Mouse (Mus musculus) liver, adult 2 months (tissue): Measurements from ENCODE around the gene Frmpd3. TPM values are rescaled to one million over a fixed set of nuclear protein-coding genes. Genes with fewer than 3 reads are reported as not detected.
A peak's percentile ranks its signal among the peaks of the same experiment; 100 is the strongest.

Source experiments
- DNase-seq: peaks from one replicate; pipeline ENCODE4 v3.0.0-alpha.2; 2011; ENCODE audit warnings: low read depth, low spot score; ENCODE audit errors: extremely low read depth
- H3K27ac ChIP-seq: fragments of 200-500 bp; replicated peaks from 2 replicates; pipeline ENCODE4 v1.5.1; 2012; ENCODE audit warnings: low read depth, mild to moderate bottlenecking, control low read depth, inconsistent platforms, low read length; ENCODE audit not compliant: insufficient read depth
- H3K27me3 ChIP-seq: fragments of 200-500 bp; 2 replicates; pipeline ENCODE4 v1.6.1; 2012; ENCODE audit warnings: mild to moderate bottlenecking, moderate library complexity, low read length, inconsistent platforms; ENCODE audit not compliant: control insufficient read depth, insufficient read depth
- H3K36me3 ChIP-seq: fragments of 200-500 bp; 2 replicates; pipeline ENCODE4 v1.6.1; 2012; ENCODE audit warnings: low read length, inconsistent platforms; ENCODE audit not compliant: control insufficient read depth, insufficient read depth
- H3K4me1 ChIP-seq: fragments of 200-500 bp; 2 replicates; pipeline ENCODE4 v1.6.1; 2011; ENCODE audit warnings: low read length; ENCODE audit not compliant: control insufficient read depth, insufficient read depth
- H3K4me3 ChIP-seq: fragments of 200-500 bp; 2 replicates; pipeline ENCODE4 v1.5.1; 2011; ENCODE audit warnings: low read depth, mild to moderate bottlenecking, control low read depth, low read length, moderate library complexity; ENCODE audit not compliant: insufficient read depth
- H3K79me2 ChIP-seq: fragments of 200-500 bp; 2 replicates; pipeline ENCODE4 v1.6.1; 2012; ENCODE audit warnings: inconsistent platforms, mild to moderate bottlenecking, low read length, moderate library complexity; ENCODE audit not compliant: control insufficient read depth, insufficient read depth
- H3K9ac ChIP-seq: fragments of 200-500 bp; 2 replicates; pipeline ENCODE4 v1.6.1; 2012; ENCODE audit warnings: low read depth, mild to moderate bottlenecking, control low read depth, inconsistent platforms, low read length
- CTCF ChIP-seq: fragments of 200-500 bp; IDR thresholded peaks from 2 replicates; pipeline ENCODE4 v1.5.1; 2011; ENCODE audit warnings: low read depth, low read length, control low read depth
- POLR2A ChIP-seq: fragments of 200-500 bp; IDR thresholded peaks from 2 replicates; pipeline ENCODE4 v1.6.1; 2011; ENCODE audit warnings: low read length, control low read depth; ENCODE audit not compliant: insufficient read depth; ENCODE audit errors: extremely low read depth
- WGBS: fragments of 180-500 bp; shearing (Covaris S2); methylation state at CpG from one replicate; pipeline ENCODE4 v1.1.7; 2018; 5-methylcytosine and 5-hydroxymethylcytosine counted together
- polyA plus RNA-seq: library from polyadenylated mRNA; depleted of rRNA; stranded (reverse); fragments of >200 nt; gene quantifications from 2 replicates; pipeline ENCODE4 v1.2.3, GENCODE M21; 2012
- total RNA-seq: library from RNA; depleted of rRNA; stranded (reverse); fragments of >200 nt; gene quantifications from 2 replicates; pipeline ENCODE4 v1.2.3, GENCODE M21; 2014

Frmpd3 gene
- total and polyA plus RNA-seq, 2 experiments = not detected

DNA sequence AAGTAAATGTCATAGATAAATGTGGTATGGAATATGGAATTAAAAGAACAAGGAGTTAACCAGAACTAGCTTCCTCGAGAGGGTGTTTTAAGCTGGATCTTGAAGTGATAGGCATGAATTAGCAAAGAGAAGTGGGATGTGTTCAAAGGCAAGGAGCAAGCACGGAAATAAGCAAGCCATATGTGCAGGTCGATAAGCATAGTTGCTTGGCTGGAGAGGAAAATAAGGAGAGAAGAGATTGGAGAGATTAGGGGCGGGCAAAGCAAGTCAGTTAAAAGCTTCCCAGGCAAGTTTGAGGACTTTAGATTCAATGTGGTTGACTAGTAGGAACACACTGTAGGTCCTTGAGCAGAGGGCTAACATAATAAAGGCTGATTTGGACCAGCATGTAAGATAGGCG is 65.5 kb downstream of the Frmpd3 start:
- no peak for DNase-seq
- 88% methylated on average over 5 of the region's 5 CpGs for WGBS

DNA sequence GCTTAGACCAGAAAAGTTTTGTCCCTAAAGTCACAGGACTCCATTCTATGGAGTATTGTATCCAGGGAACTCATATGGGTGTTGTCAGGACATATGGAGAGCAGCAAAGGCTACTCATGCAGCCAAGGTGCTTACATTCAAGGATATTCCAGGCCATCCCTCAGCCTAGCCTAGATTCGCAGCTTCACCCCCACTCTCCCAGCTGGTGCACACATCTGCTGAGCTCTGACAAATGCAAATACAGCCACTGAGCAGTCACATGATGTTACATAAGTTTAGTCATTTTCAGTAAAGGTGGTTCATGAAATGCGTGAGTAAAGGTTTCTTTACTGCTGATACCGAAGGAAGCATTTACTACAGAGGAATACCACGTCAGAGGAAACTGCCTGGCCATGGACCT is 76.4 kb downstream of the Frmpd3 start:
- Histone ChIP-seq H3K4me3 (no peak overlapping the region), H3K27me3 (no peaks in the 10 kb centered on the region), H3K79me2 (no peaks in the 10 kb centered on the region), H3K36me3 (no peaks in the 10 kb centered on the region), H3K9ac (no peak overlapping the region), H3K4me1 (no peaks in the 10 kb centered on the region), H3K27ac (no peak overlapping the region)
- 81% methylated on average over 4 of the region's 4 CpGs for WGBS
- DNase-seq = no peak
- TF ChIP-seq POLR2A = no peak
- TF ChIP-seq CTCF = no peak

More for the DNA sequence above, 65.5 kb downstream of the Frmpd3 start:
- TF ChIP-seq CTCF (no peak), POLR2A (no peak)
- no peak overlapping the region for H3K27ac ChIP-seq
- H3K4me1 ChIP-seq = peaks cover 2% of the 10 kb centered on the region; the same call in 1 of the 2 replicates
- no peaks in the 10 kb centered on the region for H3K27me3 ChIP-seq
- H3K79me2 ChIP-seq = no peaks in the 10 kb centered on the region
- H3K9ac ChIP-seq = no peak overlapping the region
- H3K36me3 ChIP-seq = no peaks in the 10 kb centered on the region
- H3K4me3 ChIP-seq = no peak overlapping the region

DNA sequence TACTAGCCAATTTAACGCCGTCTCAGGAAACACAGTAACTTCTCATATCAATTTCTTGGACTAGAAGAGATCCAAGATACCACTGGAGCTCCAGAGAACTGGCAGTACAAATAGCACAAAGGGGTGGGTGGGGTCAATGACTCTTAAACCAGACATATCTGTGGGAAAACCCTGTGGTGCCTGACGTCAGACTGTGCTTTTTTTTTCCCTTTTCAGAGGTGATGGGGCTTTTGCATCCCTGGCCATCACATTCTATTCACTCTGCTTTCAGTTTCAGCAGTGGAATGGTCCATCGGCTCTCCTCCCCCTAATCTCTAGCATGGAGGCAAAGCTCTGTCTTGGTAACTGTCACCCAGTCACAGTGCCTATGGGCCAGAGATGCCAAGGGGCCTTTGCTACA is 85.1 kb downstream of the Frmpd3 start:
- 67% methylated on average over 4 of the region's 4 CpGs for WGBS
- TF ChIP-seq CTCF = no peak
- no peak for TF ChIP-seq POLR2A

DNA sequence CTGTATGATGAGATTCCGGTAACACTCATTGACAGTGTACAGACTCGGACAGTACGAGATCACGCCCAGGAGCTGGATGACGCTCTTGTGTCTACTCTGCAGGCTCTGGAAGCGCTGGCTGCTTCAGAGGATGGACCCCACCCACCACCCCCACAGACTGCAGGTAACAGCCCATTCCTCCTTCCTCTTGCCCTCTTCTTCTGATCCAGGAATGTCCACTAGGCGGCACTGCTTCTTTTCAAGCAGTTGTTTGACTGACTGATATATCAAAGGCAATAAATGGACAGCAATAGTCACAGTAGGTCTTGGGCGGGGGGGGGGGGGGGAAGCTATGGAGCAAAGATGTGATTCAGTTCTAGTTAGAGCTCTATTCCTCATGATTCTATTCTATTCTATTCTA is 86.2 kb downstream of the Frmpd3 start:
- Histone ChIP-seq H3K27me3 (no peaks in the 10 kb centered on the region), H3K36me3 (no peaks in the 10 kb centered on the region), H3K79me2 (no peaks in the 10 kb centered on the region), H3K4me3 (no peak overlapping the region), H3K9ac (no peak overlapping the region), H3K27ac (no peak overlapping the region), H3K4me1 (no peaks in the 10 kb centered on the region; the same call in 1 of the 2 replicates)
- peak; percentile 21 for DNase-seq
- TF ChIP-seq CTCF (peak; percentile 31), POLR2A (no peak)
- WGBS = 81% methylated on average over 6 of the region's 8 CpGs

More for the DNA sequence above, 85.1 kb downstream of the Frmpd3 start:
- Histone ChIP-seq H3K36me3 (no peaks in the 10 kb centered on the region), H3K4me3 (no peak overlapping the region), H3K79me2 (no peaks in the 10 kb centered on the region), H3K9ac (no peak overlapping the region), H3K4me1 (no peaks in the 10 kb centered on the region; the same call in 1 of the 2 replicates), H3K27ac (no peak overlapping the region), H3K27me3 (no peaks in the 10 kb centered on the region)
- no peak for DNase-seq

DNA sequence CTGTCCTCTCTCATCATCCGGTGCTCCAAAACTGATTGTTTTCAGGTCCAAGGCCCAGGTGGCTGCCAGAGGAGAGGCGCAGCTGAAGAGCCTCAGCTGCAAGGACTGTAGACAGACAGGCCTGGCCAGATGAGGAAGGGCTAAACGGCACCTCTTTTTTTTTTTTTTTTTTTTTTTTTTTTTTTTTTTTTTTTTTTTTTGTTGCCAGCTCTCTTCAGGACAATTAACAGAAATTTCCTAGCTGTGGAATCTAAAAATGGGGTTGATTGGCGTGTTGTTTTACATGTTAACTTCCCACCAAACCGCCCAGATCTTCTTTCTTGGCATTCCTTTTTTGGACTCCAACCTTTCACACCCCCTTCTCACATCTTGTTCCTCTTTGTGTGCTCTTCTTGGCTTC is 87.9 kb downstream of the Frmpd3 start:
- Histone ChIP-seq H3K4me1 (no peaks in the 10 kb centered on the region; the same call in 1 of the 2 replicates), H3K27me3 (no peaks in the 10 kb centered on the region), H3K79me2 (no peaks in the 10 kb centered on the region), H3K4me3 (no peak overlapping the region), H3K36me3 (no peaks in the 10 kb centered on the region), H3K9ac (no peak overlapping the region), H3K27ac (no peak overlapping the region)
- 43% methylated on average over 5 of the region's 5 CpGs for WGBS
- TF ChIP-seq POLR2A (no peak), CTCF (no peak)
- no peak for DNase-seq

DNA sequence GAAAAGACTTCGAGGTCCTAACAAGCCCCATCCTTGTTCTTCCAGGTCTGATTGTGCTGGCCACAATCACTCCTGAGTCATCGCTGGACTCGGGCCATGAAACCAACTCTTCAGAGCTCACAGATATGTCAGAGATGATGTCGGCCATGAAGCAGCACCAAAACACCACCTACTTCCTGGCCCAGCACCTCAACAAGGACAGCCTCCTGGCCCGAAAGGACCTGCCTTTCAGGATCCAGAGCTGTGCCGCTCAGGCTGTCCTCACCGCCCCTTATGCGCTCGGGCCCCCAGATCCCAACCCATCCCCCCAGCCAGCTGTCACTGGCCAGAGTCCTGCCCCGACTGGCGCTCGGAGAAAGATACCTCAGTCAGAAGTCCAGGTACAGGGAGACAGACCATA is 88.4 kb downstream of the Frmpd3 start:
- WGBS = 84% methylated on average over 12 of the region's 12 CpGs
- Histone ChIP-seq H3K79me2 (no peaks in the 10 kb centered on the region), H3K27ac (no peak overlapping the region), H3K9ac (no peak overlapping the region), H3K36me3 (no peaks in the 10 kb centered on the region), H3K4me1 (no peaks in the 10 kb centered on the region; the same call in 1 of the 2 replicates), H3K27me3 (no peaks in the 10 kb centered on the region), H3K4me3 (no peak overlapping the region)
- TF ChIP-seq CTCF = no peak
- TF ChIP-seq POLR2A = no peak
- DNase-seq = no peak
